Mouse (Mus musculus): Measurements from ENCODE around the gene Pin4. TPM values are rescaled to one million over a fixed set of nuclear protein-coding genes. Genes with fewer than 3 reads are reported as not detected.

Gene Pin4
- polyA plus RNA-seq (2012; ENCODE audit: insufficient read depth, insufficient read length, missing spikeins): 52.8 and 100 TPM in 2 replicates

- H3K4me1 ChIP-seq (ENCODE audit: control insufficient read depth, insufficient read depth, insufficient read length, low read length): no peaks in the 10 kb centered on the region
- no peak within 1 kb of the TSS for H3K27ac ChIP-seq (replicated peaks; ENCODE audit: low read depth, low read length)
- H3K4me3 ChIP-seq (ENCODE audit: insufficient read depth, low read depth, low read length): peak within 1 kb of the TSS; percentile 65
Measured at GRCm38 (mm10) chrX:102119042-102119864, at the start of gene Pin4. Gene Pin4, plus strand, starts transcription at chrX:102119447.

- peak within 1 kb of the TSS; percentile 34; the same call in 1 of the 2 replicates for H3K27ac ChIP-seq (replicated peaks; ENCODE audit: low read depth, low read length)
Measured at GRCm38 (mm10) chrX:102070591-102071471, 48.4 kb upstream of the Pin4 start, which contains the start of gene Rtl5. Gene Rtl5, minus strand, starts transcription at chrX:102071304.

DNA sequence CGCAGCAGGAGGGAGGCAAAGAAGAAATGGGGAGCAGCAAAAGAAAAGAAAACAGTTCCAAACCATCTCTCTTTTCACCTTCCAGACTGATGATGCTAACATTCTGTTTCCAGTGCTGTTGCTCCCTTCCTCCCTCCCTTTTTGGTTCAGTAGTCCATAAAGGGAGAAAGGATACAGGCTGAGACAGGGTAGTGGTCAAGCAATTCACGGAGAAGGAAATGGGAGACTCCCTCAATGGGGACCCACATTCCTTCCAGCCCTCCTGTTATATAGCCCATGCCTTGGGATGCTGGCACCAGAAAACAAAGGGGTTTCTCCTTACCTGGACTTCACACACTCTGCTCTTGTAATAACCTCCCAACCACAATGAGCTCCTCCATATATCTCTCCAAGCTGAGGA lies 47.7 kb upstream of the Pin4 start:
- no peak overlapping the region for H3K4me3 ChIP-seq (ENCODE audit: insufficient read depth, low read depth, low read length)
- H3K4me1 ChIP-seq (ENCODE audit: control insufficient read depth, insufficient read depth, insufficient read length, low read length): peaks cover 2% of the 10 kb centered on the region; the same call in 1 of the 2 replicates
- H3K27ac ChIP-seq (replicated peaks; ENCODE audit: low read depth, low read length): no peak overlapping the region

More at GRCm38 (mm10) chrX:102070591-102071471, 48.4 kb upstream of the Pin4 start, which contains the start of gene Rtl5:
- Histone ChIP-seq H3K4me1 (ENCODE audit: control insufficient read depth, insufficient read depth, insufficient read length, low read length) (peaks cover 2% of the 10 kb centered on the region; the same call in 1 of the 2 replicates), H3K4me3 (ENCODE audit: insufficient read depth, low read depth, low read length) (peak within 1 kb of the TSS; percentile 61)

DNA sequence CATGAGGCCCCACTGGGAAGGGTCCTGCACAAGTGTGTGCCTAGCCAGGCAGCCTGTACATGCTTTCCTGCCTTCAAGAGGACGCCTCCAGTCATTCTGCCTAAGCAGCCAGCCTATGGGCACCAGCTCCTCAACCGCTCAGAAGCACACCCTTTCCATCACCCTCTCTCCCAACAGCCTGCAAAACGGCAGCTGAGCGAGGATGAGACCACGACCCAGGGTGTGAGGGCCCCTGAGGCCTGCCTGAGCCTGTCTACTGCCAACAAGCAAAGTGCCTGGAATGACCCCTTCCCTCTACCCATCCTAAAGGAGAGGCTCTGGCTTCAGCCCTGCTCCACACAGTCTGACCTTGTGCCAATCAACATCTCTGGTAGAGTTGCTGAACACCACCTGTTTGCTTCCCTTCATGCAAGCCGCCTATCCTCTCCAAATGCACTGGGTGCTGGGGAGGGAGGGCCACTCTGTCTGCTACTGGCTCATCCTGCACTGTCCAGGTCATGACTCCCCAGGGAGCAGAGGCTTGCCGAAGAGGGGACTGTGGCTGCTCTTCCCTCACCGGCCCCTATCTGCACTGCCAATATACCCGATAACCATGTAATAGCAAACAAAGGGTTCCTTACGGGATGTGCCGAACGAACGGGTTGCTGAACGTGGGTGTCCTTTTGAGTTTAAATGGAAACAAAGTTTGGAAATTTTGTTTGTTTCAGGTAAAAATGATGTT lies 45.5 kb upstream of the Pin4 start:
- Histone ChIP-seq H3K4me1 (ENCODE audit: control insufficient read depth, insufficient read depth, insufficient read length, low read length) (peaks cover 2% of the 10 kb centered on the region; the same call in 1 of the 2 replicates), H3K4me3 (ENCODE audit: insufficient read depth, low read depth, low read length) (no peak overlapping the region), H3K27ac (replicated peaks; ENCODE audit: low read depth, low read length) (no peak overlapping the region)

- Histone ChIP-seq H3K27ac (replicated peaks; ENCODE audit: low read depth, low read length) (no peak overlapping the region), H3K4me3 (ENCODE audit: insufficient read depth, low read depth, low read length) (no peak overlapping the region), H3K4me1 (ENCODE audit: control insufficient read depth, insufficient read depth, insufficient read length, low read length) (peaks cover 2% of the 10 kb centered on the region; the same call in 1 of the 2 replicates)
Measured at GRCm38 (mm10) chrX:102074435-102074834, 44.8 kb upstream of the Pin4 start.

- Histone ChIP-seq H3K4me3 (ENCODE audit: insufficient read depth, low read depth, low read length) (no peak overlapping the region), H3K27ac (replicated peaks; ENCODE audit: low read depth, low read length) (no peak overlapping the region), H3K4me1 (ENCODE audit: control insufficient read depth, insufficient read depth, insufficient read length, low read length) (peaks cover 2% of the 10 kb centered on the region; the same call in 1 of the 2 replicates)
Measured at GRCm38 (mm10) chrX:102075158-102075557, 44.1 kb upstream of the Pin4 start.

DNA sequence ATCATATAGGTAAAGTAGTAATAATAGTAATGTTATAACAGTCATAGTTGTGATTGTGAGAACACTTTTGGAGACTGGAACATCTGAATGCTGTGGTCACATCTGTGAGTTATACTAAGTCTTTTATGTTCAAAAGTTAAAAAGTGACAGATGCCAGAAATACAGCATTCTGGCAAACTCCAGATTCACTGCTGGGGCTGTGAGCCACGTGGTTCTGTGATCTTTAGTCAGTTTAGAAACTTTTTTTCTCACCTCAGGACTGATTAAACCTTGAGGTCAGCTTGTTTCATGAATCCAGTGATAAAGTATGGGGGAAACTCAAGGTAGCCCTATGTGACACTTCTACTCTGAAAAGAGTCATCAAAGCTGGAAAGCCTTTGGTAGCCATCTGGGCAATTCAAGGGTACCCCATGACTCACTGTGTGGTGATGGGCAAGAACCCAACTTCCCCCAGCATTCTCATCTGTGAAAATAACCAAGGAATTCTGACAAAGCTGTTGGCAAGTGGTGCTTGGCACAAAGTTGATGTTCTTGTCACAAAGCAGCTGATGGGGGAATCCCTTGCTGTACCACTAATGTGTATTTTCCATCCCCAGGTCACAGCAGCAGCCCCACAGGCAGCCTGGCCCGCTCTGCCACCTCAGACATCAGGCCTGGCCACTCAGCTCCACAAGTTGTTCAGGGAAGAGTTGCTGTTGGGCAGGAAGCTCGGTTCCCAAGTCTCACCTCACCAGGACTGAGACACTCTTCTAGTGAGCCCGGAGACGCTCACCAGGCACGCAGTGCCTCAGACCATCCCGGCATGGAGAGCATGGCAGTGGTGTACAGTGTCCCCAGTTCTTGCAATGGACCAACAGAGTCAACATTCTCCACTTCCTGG lies 42.1 kb upstream of the Pin4 start:
- Histone ChIP-seq H3K27ac (replicated peaks; ENCODE audit: low read depth, low read length) (no peak overlapping the region), H3K4me1 (ENCODE audit: control insufficient read depth, insufficient read depth, insufficient read length, low read length) (0 out of 2 replicates have a peak, but pooled peaks cover 2% of the 10 kb centered on the region), H3K4me3 (ENCODE audit: insufficient read depth, low read depth, low read length) (no peak overlapping the region)

- Histone ChIP-seq H3K27ac (replicated peaks; ENCODE audit: low read depth, low read length) (no peak overlapping the region), H3K4me3 (ENCODE audit: insufficient read depth, low read depth, low read length) (no peak overlapping the region), H3K4me1 (ENCODE audit: control insufficient read depth, insufficient read depth, insufficient read length, low read length) (no peaks in the 10 kb centered on the region)
Measured at GRCm38 (mm10) chrX:102081076-102081475, 38.2 kb upstream of the Pin4 start.

- Histone ChIP-seq H3K27ac (replicated peaks; ENCODE audit: low read depth, low read length) (no peak overlapping the region), H3K4me3 (ENCODE audit: insufficient read depth, low read depth, low read length) (no peak overlapping the region), H3K4me1 (ENCODE audit: control insufficient read depth, insufficient read depth, insufficient read length, low read length) (no peaks in the 10 kb centered on the region)
Measured at GRCm38 (mm10) chrX:102081573-102082279, 37.5 kb upstream of the Pin4 start.

DNA sequence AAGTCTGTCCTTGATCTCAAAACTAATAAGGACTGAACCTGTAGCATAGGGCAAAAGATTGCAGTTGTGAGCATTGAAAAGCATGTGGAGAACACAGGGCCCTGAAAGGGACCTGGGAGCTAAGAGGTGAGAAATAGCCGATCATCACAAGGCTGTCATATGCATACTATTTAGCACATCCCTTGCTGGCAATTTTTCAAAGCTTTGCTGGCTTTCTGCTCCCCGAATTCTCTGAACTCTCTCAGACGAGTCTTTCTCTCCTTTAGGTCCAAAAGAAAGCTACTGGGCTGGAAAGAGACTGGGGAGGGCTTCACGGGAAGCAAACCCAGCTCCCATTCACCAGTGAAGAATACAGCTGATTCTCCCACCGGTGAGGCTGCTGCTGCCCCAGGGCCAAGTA lies 36.9 kb upstream of the Pin4 start:
- no peaks in the 10 kb centered on the region for H3K4me1 ChIP-seq (ENCODE audit: control insufficient read depth, insufficient read depth, insufficient read length, low read length)
- H3K4me3 ChIP-seq (ENCODE audit: insufficient read depth, low read depth, low read length): no peak overlapping the region
- H3K27ac ChIP-seq (replicated peaks; ENCODE audit: low read depth, low read length): no peak overlapping the region

DNA sequence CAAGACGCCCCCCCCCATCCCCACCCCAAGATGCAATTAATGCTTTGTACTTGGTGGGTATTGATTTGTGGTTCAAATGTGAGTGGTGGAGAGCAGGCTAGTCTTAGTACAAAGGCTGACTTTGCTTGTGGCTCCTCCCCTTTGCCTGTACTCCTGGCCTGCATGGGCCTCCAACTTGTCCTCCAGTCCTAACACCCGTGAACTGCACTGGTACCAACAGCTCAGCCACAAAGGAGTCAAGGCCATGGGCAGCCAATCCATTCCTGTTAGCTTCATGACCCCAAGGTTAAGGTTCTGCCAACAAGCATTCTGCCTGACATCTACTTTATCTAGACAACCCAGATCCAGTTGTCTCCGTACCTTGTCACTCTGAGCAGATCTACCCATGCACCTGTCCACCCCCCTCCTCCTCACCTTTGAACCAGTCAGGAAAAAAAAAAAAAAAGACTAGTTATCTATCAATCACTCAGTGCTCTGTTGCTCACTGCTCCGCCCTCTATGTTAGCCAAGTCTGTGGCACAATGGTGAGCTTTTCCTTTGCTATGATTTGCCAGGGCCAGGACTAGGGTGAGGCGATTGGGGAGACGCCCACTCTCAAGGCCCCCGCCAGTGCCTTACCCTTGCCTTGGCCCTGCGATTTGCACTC lies 33.3 kb upstream of the Pin4 start:
- Histone ChIP-seq H3K27ac (replicated peaks; ENCODE audit: low read depth, low read length) (no peak overlapping the region), H3K4me1 (ENCODE audit: control insufficient read depth, insufficient read depth, insufficient read length, low read length) (no peaks in the 10 kb centered on the region), H3K4me3 (ENCODE audit: insufficient read depth, low read depth, low read length) (no peak overlapping the region)

GRCm38 (mm10) chrX:102090605-102091004 lies 28.6 kb upstream of the Pin4 start:
- H3K4me1 ChIP-seq (ENCODE audit: control insufficient read depth, insufficient read depth, insufficient read length, low read length): no peaks in the 10 kb centered on the region
- H3K4me3 ChIP-seq (ENCODE audit: insufficient read depth, low read depth, low read length): no peak overlapping the region
- no peak overlapping the region for H3K27ac ChIP-seq (replicated peaks; ENCODE audit: low read depth, low read length)

- Histone ChIP-seq H3K4me3 (ENCODE audit: insufficient read depth, low read depth, low read length) (no peak overlapping the region), H3K27ac (replicated peaks; ENCODE audit: low read depth, low read length) (no peak overlapping the region), H3K4me1 (ENCODE audit: control insufficient read depth, insufficient read depth, insufficient read length, low read length) (no peaks in the 10 kb centered on the region)
Measured at GRCm38 (mm10) chrX:102094381-102094904, 24.8 kb upstream of the Pin4 start.
